Mouse (Mus musculus): Measurements from ENCODE around the gene Scfd2. TPM values are rescaled to one million over a fixed set of nuclear protein-coding genes. Genes with fewer than 3 reads are reported as not detected.

The Scfd2 gene
- polyA plus RNA-seq, 1 experiment: 14.9 TPM

- H3K27me3 ChIP-seq (ENCODE audit: control insufficient read depth, insufficient read depth, low read length): no peaks in the 10 kb centered on the region
- H3K4me1 ChIP-seq (ENCODE audit: control insufficient read depth, insufficient read depth, low read length): peaks cover 18% of the 10 kb centered on the region
- H3K27ac ChIP-seq (ENCODE audit: control insufficient read depth, insufficient read depth, low read depth, low read length): no peak overlapping the region
- TF ChIP-seq POLR2A (IDR thresholded peaks at IDR 0.05; ENCODE audit: control insufficient read depth, low read depth, low read length): no peak; the same call in 1 of the 2 replicates
- TF ChIP-seq CTCF (IDR thresholded peaks at IDR 0.05; ENCODE audit: control insufficient read depth, insufficient read depth, insufficient replicate concordance, low read depth, low read length): no peak
- H3K4me3 ChIP-seq (ENCODE audit: control insufficient read depth, low read depth, low read length): no peak overlapping the region
- no peaks in the 10 kb centered on the region for H3K36me3 ChIP-seq (ENCODE audit: control insufficient read depth, insufficient read depth, low read length)
Observed at GRCm38 (mm10) chr5:74197541-74198330, 333.8 kb downstream of the Scfd2 start.

- H3K4me1 ChIP-seq (ENCODE audit: control insufficient read depth, insufficient read depth, low read length): peaks cover 18% of the 10 kb centered on the region
- no peak overlapping the region for H3K27ac ChIP-seq (ENCODE audit: control insufficient read depth, insufficient read depth, low read depth, low read length)
- H3K4me3 ChIP-seq (ENCODE audit: control insufficient read depth, low read depth, low read length): no peak overlapping the region
- no peak for TF ChIP-seq POLR2A (IDR thresholded peaks at IDR 0.05; ENCODE audit: control insufficient read depth, low read depth, low read length)
- TF ChIP-seq CTCF (IDR thresholded peaks at IDR 0.05; ENCODE audit: control insufficient read depth, insufficient read depth, insufficient replicate concordance, low read depth, low read length): no peak
- H3K36me3 ChIP-seq (ENCODE audit: control insufficient read depth, insufficient read depth, low read length): no peaks in the 10 kb centered on the region
- no peaks in the 10 kb centered on the region for H3K27me3 ChIP-seq (ENCODE audit: control insufficient read depth, insufficient read depth, low read length)
Observed at GRCm38 (mm10) chr5:74196307-74196618, 335.3 kb downstream of the Scfd2 start.

- Histone ChIP-seq H3K27me3 (ENCODE audit: control insufficient read depth, insufficient read depth, low read length) (no peaks in the 10 kb centered on the region), H3K4me1 (ENCODE audit: control insufficient read depth, insufficient read depth, low read length) (peaks cover 18% of the 10 kb centered on the region), H3K36me3 (ENCODE audit: control insufficient read depth, insufficient read depth, low read length) (no peaks in the 10 kb centered on the region), H3K4me3 (ENCODE audit: control insufficient read depth, low read depth, low read length) (peak overlapping the region; percentile 98), H3K27ac (ENCODE audit: control insufficient read depth, insufficient read depth, low read depth, low read length) (peak overlapping the region; percentile 71)
- TF ChIP-seq CTCF (IDR thresholded peaks at IDR 0.05; ENCODE audit: control insufficient read depth, insufficient read depth, insufficient replicate concordance, low read depth, low read length): no peak
- no peak for TF ChIP-seq POLR2A (IDR thresholded peaks at IDR 0.05; ENCODE audit: control insufficient read depth, low read depth, low read length)
Observed at GRCm38 (mm10) chr5:74195614-74196306, 335.8 kb downstream of the Scfd2 start.

- H3K36me3 ChIP-seq (ENCODE audit: control insufficient read depth, insufficient read depth, low read length): no peaks in the 10 kb centered on the region
- peak within 1 kb of the TSS; percentile 71 for H3K27ac ChIP-seq (ENCODE audit: control insufficient read depth, insufficient read depth, low read depth, low read length)
- peak; percentile 87 for TF ChIP-seq POLR2A (IDR thresholded peaks at IDR 0.05; ENCODE audit: control insufficient read depth, low read depth, low read length)
- 0 out of 2 replicates have a peak, but pooled peaks have one; percentile 13 for TF ChIP-seq CTCF (IDR thresholded peaks at IDR 0.05; ENCODE audit: control insufficient read depth, insufficient read depth, insufficient replicate concordance, low read depth, low read length)
- H3K27me3 ChIP-seq (ENCODE audit: control insufficient read depth, insufficient read depth, low read length): no peaks in the 10 kb centered on the region
- peaks cover 18% of the 10 kb centered on the region for H3K4me1 ChIP-seq (ENCODE audit: control insufficient read depth, insufficient read depth, low read length)
- H3K4me3 ChIP-seq (ENCODE audit: control insufficient read depth, low read depth, low read length): peak within 1 kb of the TSS; percentile 98
Observed at GRCm38 (mm10) chr5:74194841-74195613, 336.5 kb downstream of the Scfd2 start, which contains the start of gene Rasl11b. Gene Rasl11b (plus strand): TSS chr5:74195286.

GRCm38 (mm10) chr5:74194027-74194840 is 337.3 kb downstream of the Scfd2 start:
- H3K36me3 ChIP-seq (ENCODE audit: control insufficient read depth, insufficient read depth, low read length): no peaks in the 10 kb centered on the region
- peak overlapping the region; percentile 54; the same call in 1 of the 2 replicates for H3K27ac ChIP-seq (ENCODE audit: control insufficient read depth, insufficient read depth, low read depth, low read length)
- peak overlapping the region; percentile 98 for H3K4me3 ChIP-seq (ENCODE audit: control insufficient read depth, low read depth, low read length)
- TF ChIP-seq CTCF (IDR thresholded peaks at IDR 0.05; ENCODE audit: control insufficient read depth, insufficient read depth, insufficient replicate concordance, low read depth, low read length) (no peak), POLR2A (IDR thresholded peaks at IDR 0.05; ENCODE audit: control insufficient read depth, low read depth, low read length) (no peak)
- peaks cover 18% of the 10 kb centered on the region for H3K4me1 ChIP-seq (ENCODE audit: control insufficient read depth, insufficient read depth, low read length)
- no peaks in the 10 kb centered on the region for H3K27me3 ChIP-seq (ENCODE audit: control insufficient read depth, insufficient read depth, low read length)

- H3K27ac ChIP-seq (ENCODE audit: control insufficient read depth, insufficient read depth, low read depth, low read length): no peak overlapping the region
- no peaks in the 10 kb centered on the region for H3K36me3 ChIP-seq (ENCODE audit: control insufficient read depth, insufficient read depth, low read length)
- H3K27me3 ChIP-seq (ENCODE audit: control insufficient read depth, insufficient read depth, low read length): no peaks in the 10 kb centered on the region
- peaks cover 18% of the 10 kb centered on the region for H3K4me1 ChIP-seq (ENCODE audit: control insufficient read depth, insufficient read depth, low read length)
- H3K4me3 ChIP-seq (ENCODE audit: control insufficient read depth, low read depth, low read length): no peak overlapping the region
- no peak for TF ChIP-seq CTCF (IDR thresholded peaks at IDR 0.05; ENCODE audit: control insufficient read depth, insufficient read depth, insufficient replicate concordance, low read depth, low read length)
- no peak for TF ChIP-seq POLR2A (IDR thresholded peaks at IDR 0.05; ENCODE audit: control insufficient read depth, low read depth, low read length)
Observed at GRCm38 (mm10) chr5:74193626-74194025, 337.9 kb downstream of the Scfd2 start.

All from testis, adult 2 months (tissue).